Mouse (Mus musculus) liver, adult (tissue): ENCODE measurements around the gene Pla1a.

Experiments used
- GATA4 ChIP-seq: IDR thresholded peaks from 2 replicates; pipeline ENCODE4 v1.6.1; 2014; ENCODE audit warnings: mild to moderate bottlenecking, low read length; ENCODE audit not compliant: insufficient replicate concordance

The Pla1a gene

DNA sequence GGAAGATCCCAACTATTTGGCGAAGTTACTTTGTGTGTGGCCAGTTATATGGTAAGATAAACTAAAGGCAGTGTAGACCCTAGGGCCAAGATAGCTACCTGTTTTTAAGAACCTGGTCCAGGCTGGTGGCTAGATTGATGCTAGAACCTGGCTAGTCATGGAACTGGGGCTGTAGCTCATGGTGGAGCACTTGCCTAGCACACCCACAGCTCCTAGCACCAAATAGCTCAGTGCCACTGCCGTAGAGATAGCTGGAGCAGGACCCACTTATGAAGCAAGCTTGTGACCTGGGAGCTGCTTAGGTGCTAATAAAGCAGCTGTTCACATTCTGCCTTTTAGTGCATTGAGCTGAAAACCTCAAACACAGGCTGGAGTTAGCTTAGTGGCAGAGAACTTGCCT, 79.3 kb downstream of the Pla1a start:
- no peak for TF ChIP-seq GATA4

DNA sequence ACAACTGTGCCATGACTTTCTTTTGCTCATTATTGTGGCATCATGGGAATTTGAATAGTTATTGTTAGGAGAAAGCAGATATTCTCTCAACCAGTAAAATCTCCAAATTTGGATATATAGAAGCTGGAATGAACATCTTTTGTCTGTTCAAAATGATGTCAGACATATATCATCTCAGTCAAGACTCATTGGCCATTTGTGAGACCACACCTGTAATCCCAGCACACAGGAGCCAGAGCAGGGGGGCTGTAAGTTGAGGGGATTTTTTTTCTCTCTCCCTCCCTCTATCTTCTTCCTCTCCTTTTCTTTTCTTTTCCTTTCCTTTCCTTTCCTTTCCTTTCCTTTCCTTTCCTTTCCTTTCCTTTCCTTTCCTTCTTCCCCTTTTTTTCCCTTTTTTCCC, 80.1 kb downstream of the Pla1a start:
- no peak for TF ChIP-seq GATA4

DNA sequence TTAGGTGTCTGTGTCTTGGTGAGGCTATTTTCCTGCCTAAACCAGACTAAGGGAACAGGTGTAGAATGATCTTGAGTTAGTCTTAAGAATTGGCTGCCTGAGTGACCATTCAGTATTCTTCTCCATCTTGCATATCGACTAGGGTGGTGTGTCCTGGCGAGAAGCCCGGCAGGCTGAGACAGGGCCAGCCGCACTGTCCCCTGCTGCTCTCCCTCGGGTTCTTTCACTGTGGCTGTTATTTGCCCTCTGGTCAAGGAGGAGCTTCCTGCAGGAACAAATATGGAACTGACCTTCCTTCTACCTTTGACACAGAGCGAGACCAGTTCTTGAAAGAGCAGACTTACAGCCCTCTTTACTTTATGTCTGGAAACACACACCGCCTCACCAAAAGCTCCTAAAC, 80.9 kb downstream of the Pla1a start:
- TF ChIP-seq GATA4, result no peak

DNA sequence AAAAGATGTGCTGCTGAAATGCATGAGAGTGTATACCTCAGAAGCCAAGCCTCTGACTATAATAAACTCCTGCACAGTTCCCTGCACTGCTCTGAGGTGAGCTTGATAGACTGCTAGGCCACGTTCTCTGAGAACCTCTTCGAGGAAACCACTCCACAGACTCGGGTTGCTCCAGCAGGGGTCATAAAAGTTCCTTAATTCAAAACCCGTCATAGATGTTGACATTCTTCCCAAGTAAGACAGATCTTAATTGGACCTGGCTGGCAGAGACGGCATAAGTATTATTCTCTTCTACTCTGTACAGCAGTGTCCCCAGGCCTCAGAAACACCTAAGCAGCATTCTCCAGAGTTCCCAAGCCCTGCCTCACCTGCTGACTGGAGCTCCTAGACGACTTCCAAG, 82.0 kb downstream of the Pla1a start:
- no peak for TF ChIP-seq GATA4

DNA sequence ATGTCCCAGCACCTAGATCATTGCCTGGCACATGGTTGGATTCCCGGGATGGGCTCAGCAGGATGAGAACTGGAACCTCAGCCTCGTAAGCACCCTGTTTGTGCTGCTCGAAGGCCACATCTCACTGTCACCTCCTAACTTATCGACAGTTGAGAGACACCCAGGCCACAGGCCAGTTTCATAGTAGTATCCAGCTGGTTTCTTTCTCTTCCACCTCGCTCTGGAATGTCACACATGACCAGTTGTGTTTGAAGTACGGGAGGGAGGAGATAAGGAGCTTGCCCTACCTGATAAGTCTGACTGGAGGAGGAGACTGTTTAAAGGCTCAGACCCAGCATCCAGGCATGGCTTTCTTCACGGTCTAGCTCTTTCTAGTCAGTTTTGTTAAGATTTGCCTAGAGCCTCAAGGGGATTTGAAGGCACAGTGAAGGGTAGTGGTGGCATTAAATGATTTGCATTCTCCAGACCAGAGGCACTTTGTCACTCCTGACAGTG, 82.5 kb downstream of the Pla1a start:
- no peak for TF ChIP-seq GATA4

DNA sequence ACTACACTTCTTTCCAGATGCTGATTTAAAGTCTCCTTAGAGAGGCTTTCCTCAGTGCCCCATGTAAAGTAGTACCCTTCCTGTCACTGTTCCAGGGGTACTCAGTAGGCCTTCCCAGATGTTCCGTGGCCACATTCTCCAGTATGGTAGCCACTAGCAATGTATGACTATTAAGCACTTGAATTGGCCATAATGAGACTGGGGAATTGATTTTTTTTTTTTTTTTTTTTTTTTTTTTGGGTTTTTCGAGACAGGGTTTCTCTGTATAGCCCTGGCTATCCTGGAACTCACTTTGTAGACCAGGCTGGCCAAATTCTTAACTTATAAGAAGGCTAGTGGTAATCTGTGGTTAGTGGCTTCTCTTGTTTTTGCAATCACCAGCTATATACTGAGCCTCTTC, 83.1 kb downstream of the Pla1a start:
- no peak for TF ChIP-seq GATA4

DNA sequence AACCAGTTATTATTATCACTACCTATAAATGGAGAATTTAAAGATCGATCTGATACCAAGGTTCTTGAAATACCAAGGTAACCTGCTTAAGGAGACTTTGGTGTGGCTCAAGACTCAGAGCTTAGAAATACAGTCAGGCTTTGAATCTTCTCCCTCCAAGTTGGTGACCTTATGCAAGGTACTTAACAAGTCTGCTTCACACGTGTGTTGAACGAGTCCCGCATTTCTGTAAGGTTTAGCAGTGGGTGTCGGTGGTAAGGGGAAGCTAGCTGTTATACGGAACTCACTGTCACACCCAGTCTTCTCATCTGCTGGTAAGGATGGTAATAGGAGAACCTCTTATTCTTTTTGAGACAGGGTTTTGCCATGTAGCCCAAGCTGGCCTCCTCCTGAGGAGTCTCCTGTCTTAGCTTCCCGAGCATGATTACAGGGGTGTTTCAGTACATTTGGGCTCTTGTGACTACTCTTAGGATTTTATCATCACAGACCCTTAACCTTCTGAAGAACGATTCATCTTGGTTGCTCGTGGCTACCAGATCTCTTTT, 84.7 kb downstream of the Pla1a start:
- no peak for TF ChIP-seq GATA4

DNA sequence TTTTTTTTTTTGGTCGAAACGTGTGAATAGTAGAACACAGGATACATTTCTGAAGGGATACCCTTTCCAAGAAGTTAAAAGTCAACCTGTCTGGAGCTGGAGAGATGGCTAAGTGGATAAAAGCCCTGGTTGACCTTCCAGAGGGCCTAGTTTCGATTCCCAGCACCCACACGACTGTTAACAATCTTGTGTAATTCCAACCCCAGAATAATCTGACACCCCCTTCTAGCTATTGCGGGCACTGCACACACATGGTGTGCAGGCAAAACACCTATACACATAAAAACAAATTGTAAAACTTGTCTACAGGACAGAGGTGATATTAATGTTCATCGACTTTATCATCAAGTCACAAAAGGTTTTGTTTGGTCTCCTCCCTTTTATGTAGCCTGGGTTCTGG, 85.4 kb downstream of the Pla1a start:
- no peak for TF ChIP-seq GATA4

DNA sequence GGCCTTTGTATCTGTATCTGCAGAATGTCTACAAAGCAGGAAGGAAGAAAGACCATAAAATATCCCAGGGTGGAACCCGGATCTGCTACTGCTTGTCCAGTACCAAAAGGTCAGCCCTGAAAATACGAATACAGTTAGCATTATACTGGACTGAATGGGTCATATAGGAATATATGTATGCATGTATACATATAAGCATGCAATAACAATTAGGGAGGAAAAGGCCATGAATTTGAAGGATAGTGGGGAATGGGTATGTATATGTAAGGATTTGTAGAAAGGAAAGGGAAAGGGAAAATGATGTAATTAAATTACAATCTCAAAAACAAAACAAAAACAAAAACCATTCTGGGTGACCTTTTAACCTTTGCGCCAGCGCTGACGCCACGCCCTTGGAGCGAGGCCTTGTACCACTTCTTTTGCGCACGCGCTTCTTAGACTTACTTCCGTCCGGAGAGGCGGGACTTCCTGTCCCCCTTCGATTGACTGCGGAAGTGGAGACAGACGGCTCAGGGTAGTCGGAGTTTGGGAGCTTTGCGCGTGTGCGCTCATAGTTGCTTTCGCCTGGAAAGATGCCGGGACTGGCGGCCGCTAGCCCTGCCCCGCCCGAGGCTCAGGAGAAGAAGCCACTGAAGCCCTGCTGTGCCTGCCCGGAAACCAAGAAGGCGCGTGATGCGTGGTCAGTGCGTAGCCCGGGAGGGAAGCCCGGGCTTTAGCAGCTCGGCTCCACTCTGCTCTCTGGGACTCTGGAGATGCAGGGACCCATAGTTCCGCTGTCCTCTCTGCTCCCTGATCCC, 86.2 kb downstream of the Pla1a start, which contains the start of the genes Cox17 and Gm21987:
Gene Cox17 (plus strand): TSS at position 463 of the 797 bp plus-strand sequence.
Gene Gm21987 (plus strand): TSS at position 512 of the 797 bp plus-strand sequence.
- TF ChIP-seq GATA4, result 0 out of 2 replicates have a peak, but pooled peaks have one; percentile 19
